Mouse (Mus musculus): ENCODE results near the gene Nupl1. TPM values are rescaled to one million over a fixed set of nuclear protein-coding genes. Genes with fewer than 3 reads are reported as not detected.

Gene Nupl1
- total RNA-seq, 2 experiments from 2014 or later, result not detected

DNA sequence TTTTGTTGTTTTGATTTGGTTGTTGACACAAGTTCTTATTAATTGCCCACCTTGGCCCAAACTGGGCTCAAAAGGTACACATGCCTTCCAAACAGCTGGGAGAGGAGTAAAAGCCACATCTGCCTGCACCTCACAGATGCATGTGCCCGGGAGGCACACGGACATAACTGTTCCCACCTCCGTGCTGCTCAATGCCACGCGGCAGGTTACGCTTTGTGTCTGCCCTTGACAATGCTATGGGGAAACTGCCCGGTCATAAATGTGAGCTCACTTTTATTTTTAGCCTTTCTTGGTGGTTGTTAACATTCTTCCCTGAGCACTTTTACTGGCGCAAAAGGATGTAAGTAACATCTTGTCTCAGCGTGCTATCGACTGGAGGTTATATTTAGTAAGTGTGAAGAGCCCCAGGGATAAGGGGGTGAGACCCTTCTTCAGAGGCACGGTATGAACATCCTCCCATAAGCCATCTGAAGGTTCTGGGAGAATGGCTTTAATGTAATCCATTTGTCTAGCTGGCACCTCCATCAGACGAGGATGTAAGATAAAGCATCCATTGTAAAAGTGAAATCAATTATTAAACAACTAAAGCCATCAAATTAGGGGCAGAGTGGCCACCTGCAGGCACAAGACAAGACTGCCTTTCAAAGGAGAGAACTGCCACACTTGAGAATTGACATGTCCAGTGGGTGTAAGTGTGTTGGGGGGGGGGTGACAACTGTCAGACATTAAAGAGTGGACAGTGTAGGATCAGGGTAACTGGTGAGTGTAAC lies 78.8 kb downstream of the Nupl1 start:
- no peak for ATAC-seq (replicated peaks; ENCODE audit: low FRiP score, poor library complexity, severe bottlenecking)

- ATAC-seq (replicated peaks; ENCODE audit: low FRiP score, poor library complexity, severe bottlenecking), result no peak
Measured at GRCm38 (mm10) chr14:60170845-60171610, 80.2 kb downstream of the Nupl1 start.

- ATAC-seq (replicated peaks; ENCODE audit: low FRiP score, poor library complexity, severe bottlenecking), result no peak
Measured at GRCm38 (mm10) chr14:60163367-60163766, 87.9 kb downstream of the Nupl1 start.

GRCm38 (mm10) chr14:60152373-60152772 lies 98.9 kb downstream of the Nupl1 start:
- no peak for ATAC-seq (replicated peaks; ENCODE audit: low FRiP score, poor library complexity, severe bottlenecking)

GRCm38 (mm10) chr14:60148893-60149292 lies 102.3 kb downstream of the Nupl1 start:
- no peak for ATAC-seq (replicated peaks; ENCODE audit: low FRiP score, poor library complexity, severe bottlenecking)

DNA sequence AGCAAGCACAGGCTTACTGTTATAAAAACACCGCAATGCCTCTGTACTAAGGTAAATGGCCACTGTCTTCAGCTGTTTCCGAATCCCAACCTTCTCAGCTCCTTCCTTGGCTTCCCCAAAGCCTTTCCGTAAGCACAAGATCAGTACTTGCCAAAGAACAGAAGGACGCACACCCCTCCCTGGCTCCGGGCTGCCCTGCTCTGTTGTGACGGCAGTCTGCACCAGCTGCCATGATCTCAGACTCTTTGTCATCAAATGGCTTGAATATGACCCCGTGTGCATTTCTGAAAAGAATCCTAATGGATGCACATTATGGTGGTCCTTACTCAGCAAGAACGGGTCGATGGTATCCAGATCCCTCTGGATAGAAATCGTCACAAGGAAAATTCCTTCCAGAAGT lies 108.0 kb downstream of the Nupl1 start:
- ATAC-seq (replicated peaks; ENCODE audit: low FRiP score, poor library complexity, severe bottlenecking), result no peak

DNA sequence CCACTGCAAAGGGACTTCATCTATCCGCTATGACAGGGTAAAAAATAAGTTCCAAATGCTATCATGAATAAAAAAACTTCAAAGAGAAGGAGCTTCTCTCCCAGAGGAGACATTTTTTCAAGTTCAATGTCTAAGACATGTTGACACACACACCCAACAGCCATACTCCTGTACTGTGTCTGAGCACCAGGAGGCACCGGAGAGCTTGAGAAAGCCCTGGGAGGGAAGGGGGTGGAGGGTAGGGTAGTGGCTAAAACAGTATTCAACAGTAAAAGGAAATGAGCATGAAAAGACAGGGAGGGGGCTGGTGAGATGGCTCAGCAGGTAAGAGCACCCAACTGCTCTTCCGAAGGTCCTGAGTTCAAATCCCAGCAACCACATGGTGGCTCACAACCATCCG lies 112.9 kb downstream of the Nupl1 start:
- ATAC-seq (replicated peaks; ENCODE audit: low FRiP score, poor library complexity, severe bottlenecking), result no peak

GRCm38 (mm10) chr14:60137812-60138211 lies 113.4 kb downstream of the Nupl1 start:
- ATAC-seq (replicated peaks; ENCODE audit: low FRiP score, poor library complexity, severe bottlenecking), result no peak

GRCm38 (mm10) chr14:60135801-60136200 lies 115.4 kb downstream of the Nupl1 start:
- ATAC-seq (replicated peaks; ENCODE audit: low FRiP score, poor library complexity, severe bottlenecking), result no peak

DNA sequence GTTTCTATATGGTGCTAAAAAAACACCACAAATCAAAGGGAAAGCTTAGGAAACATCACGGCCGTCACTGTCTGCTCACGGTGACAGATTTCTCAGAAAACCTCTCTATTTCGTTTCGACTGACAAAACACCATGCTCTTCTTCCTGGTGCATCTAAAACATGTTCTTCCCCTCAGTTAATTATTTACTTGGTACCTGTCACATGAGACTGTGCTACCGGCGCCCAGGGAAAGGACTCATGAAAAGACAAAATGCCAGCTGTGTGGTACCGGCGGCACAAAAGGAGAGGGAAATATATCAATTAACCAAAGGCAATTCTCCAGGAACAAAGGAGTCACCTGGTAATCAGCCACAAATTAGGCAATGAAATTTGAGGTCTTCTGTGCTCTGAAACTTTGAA lies 116.5 kb downstream of the Nupl1 start:
- no peak for ATAC-seq (replicated peaks; ENCODE audit: low FRiP score, poor library complexity, severe bottlenecking)

Other genes starting within 250 kb of the Nupl1 start
- not detected in 2 replicates for gene Atp8a2, start 54.3 kb downstream of the Nupl1 start, total RNA-seq (2015; ENCODE audit: low replicate concordance)
- 0.13 TPM in 1 of 2 replicates, not detected in the other for gene Atp8a2, start 54.3 kb downstream of the Nupl1 start, total RNA-seq (2017; ENCODE audit: low replicate concordance)
- 55.9 and 69.2 TPM in 2 replicates for gene Gm49336, start 76 bp upstream of the Nupl1 start, total RNA-seq (2015; ENCODE audit: low replicate concordance)
- gene Gm49336, start 76 bp upstream of the Nupl1 start, total RNA-seq (2017; ENCODE audit: low replicate concordance), result 64.8 and 106 TPM in 2 replicates
- gene Mtmr6, start 13.8 kb upstream of the Nupl1 start, total RNA-seq (2015; ENCODE audit: low replicate concordance), result 6.3 and 24.5 TPM in 2 replicates
- gene Mtmr6, start 13.8 kb upstream of the Nupl1 start, total RNA-seq (2017; ENCODE audit: low replicate concordance), result 20.0 and 24.4 TPM in 2 replicates
- 0.36 and 0.42 TPM in 2 replicates for gene Amer2, start 121.8 kb upstream of the Nupl1 start, total RNA-seq (2015; ENCODE audit: low replicate concordance)
- 0.08 and 0.13 TPM in 2 replicates for gene Amer2, start 121.8 kb upstream of the Nupl1 start, total RNA-seq (2017; ENCODE audit: low replicate concordance)